Mouse (Mus musculus) myocyte (in vitro differentiated cells): Measurements from ENCODE around the gene Ugt1a6b. TPM values are rescaled to one million over a fixed set of nuclear protein-coding genes. Genes with fewer than 3 reads are reported as not detected.

ENCODE experiments used
- H3K27me3 ChIP-seq: one replicate; pipeline ENCODE4 v1.6.1; 2011; ENCODE audit not compliant: control insufficient read depth, insufficient read depth, insufficient read length
- H3K36me3 ChIP-seq: one replicate; pipeline ENCODE4 v1.6.1; 2011; ENCODE audit not compliant: control insufficient read depth, insufficient read depth
- H3K4me2 ChIP-seq: one replicate; pipeline ENCODE4 v1.6.1; 2011; ENCODE audit warnings: low read depth, control low read depth
- H3K4me3 ChIP-seq: one replicate; pipeline ENCODE4 v1.5.1; 2011; ENCODE audit warnings: mild to moderate bottlenecking, control low read depth, moderate library complexity
- H3K79me2 ChIP-seq: one replicate; pipeline ENCODE4 v1.6.1; 2011; ENCODE audit not compliant: control insufficient read depth, insufficient read depth
- H3ac ChIP-seq: one replicate; pipeline ENCODE4 v1.6.1; 2011; ENCODE audit not compliant: control insufficient read depth, insufficient read length
- CEBPB ChIP-seq: IDR thresholded peaks from 2 replicates; pipeline ENCODE4 v1.6.1; 2011; ENCODE audit warnings: mild to moderate bottlenecking, moderate library complexity; ENCODE audit not compliant: poor library complexity, insufficient read depth, severe bottlenecking
- E2F4 ChIP-seq: IDR thresholded peaks from one replicate; pipeline ENCODE4 v1.6.1; 2011; ENCODE audit warnings: mild to moderate bottlenecking, control low read depth, moderate library complexity; ENCODE audit not compliant: insufficient read depth
- MAX ChIP-seq: IDR thresholded peaks from one replicate; pipeline ENCODE4 v1.6.1; 2011; ENCODE audit warnings: low read depth, mild to moderate bottlenecking, control low read depth
- MYOD1 ChIP-seq, 3 experiments: IDR thresholded peaks; one replicate each; pipeline ENCODE4 v1.6.1; 2011; ENCODE audit warnings: control low read depth in 2 of 3, low read depth in 2 of 3, mild to moderate bottlenecking in 2 of 3, moderate library complexity in 1 of 3; ENCODE audit not compliant: insufficient read length in 2 of 3, control insufficient read depth in 1 of 3
- MYOG ChIP-seq, 3 experiments: IDR thresholded peaks; one replicate each; pipeline ENCODE4 v1.6.1; 2011; ENCODE audit warnings: control low read depth in 2 of 3, low read depth in 2 of 3, mild to moderate bottlenecking in 2 of 3; ENCODE audit not compliant: insufficient read length in 2 of 3, control insufficient read depth in 1 of 3, insufficient read depth in 1 of 3
- POLR2A ChIP-seq: IDR thresholded peaks from one replicate; pipeline ENCODE4 v1.6.1; 2011; ENCODE audit warnings: low read depth, mild to moderate bottlenecking, control low read depth, moderate library complexity; ENCODE audit not compliant: insufficient read length
- POLR2AphosphoS2 ChIP-seq: IDR thresholded peaks from one replicate; pipeline ENCODE4 v1.6.1; 2011; ENCODE audit warnings: low read depth, control low read depth; ENCODE audit not compliant: insufficient read length
- REST ChIP-seq: IDR thresholded peaks from one replicate; pipeline ENCODE4 v1.6.1; 2011; ENCODE audit warnings: mild to moderate bottlenecking, control low read depth, moderate library complexity; ENCODE audit not compliant: insufficient read depth, insufficient read length
- SRF ChIP-seq: IDR thresholded peaks from one replicate; pipeline ENCODE4 v1.6.1; 2011; ENCODE audit warnings: low read depth; ENCODE audit not compliant: control insufficient read depth, insufficient read length
- TCF12 ChIP-seq: IDR thresholded peaks from one replicate; pipeline ENCODE4 v1.6.1; 2011; ENCODE audit warnings: mild to moderate bottlenecking, control low read depth; ENCODE audit not compliant: poor library complexity, insufficient read depth, severe bottlenecking
- TCF3 ChIP-seq: IDR thresholded peaks from one replicate; pipeline ENCODE4 v1.6.1; 2011; ENCODE audit warnings: low read depth, control low read depth; ENCODE audit not compliant: insufficient read length
- USF1 ChIP-seq: IDR thresholded peaks from one replicate; pipeline ENCODE4 v1.6.1; 2011; ENCODE audit warnings: low read depth, mild to moderate bottlenecking, control low read depth, moderate library complexity
- polyA plus RNA-seq: library from polyadenylated mRNA; unstranded; fragments of >200 nt; fragmentation: generic; extraction: Trizol; gene quantifications from one replicate; pipeline ENCODE4 v1.2.1, GENCODE M21; 2012; ENCODE audit warnings: missing spikeins

Gene Ugt1a6b
- polyA plus RNA-seq, 1 experiment = 0.04 TPM

DNA sequence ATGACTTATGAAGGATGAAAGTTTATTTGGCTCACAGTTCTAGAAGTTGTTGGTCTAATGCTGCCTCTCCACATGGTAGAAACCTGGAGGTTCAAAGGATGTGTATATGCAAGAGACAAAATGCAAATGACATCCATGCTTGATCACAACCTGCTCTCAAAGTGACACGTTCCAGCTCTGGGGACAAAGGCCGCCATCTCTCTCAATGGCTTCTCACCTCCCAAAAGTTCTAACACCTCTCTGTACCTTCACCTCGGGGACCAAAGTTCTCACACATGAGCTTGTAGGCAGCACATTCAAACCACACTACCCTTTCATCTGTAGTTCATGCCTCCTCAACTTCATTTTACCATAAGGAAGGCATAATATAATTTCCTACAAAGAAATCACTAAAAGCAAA lies 114.5 kb downstream of the Ugt1a6b start:
- Histone ChIP-seq H3K79me2 (no peaks in the 10 kb centered on the region), H3K27me3 (no peaks in the 10 kb centered on the region), H3ac (no peak overlapping the region), H3K4me3 (no peak overlapping the region), H3K36me3 (no peaks in the 10 kb centered on the region), H3K4me2 (no peak overlapping the region)
- TF ChIP-seq E2F4 = no peak
- TF ChIP-seq POLR2AphosphoS2 = no peak
- no peak for TF ChIP-seq TCF12
- TF ChIP-seq REST = no peak
- no peak for TF ChIP-seq POLR2A

GRCm38 (mm10) chr1:88218051-88218450 lies 115.0 kb downstream of the Ugt1a6b start:
- no peaks in the 10 kb centered on the region for H3K79me2 ChIP-seq
- no peak overlapping the region for H3K4me2 ChIP-seq
- no peaks in the 10 kb centered on the region for H3K36me3 ChIP-seq
- no peaks in the 10 kb centered on the region for H3K27me3 ChIP-seq
- TF ChIP-seq CEBPB = no peak
- no peak for TF ChIP-seq REST
- no peak for TF ChIP-seq USF1
- no peak for TF ChIP-seq MAX
- TF ChIP-seq TCF3 = no peak
- TF ChIP-seq POLR2A = no peak
- TF ChIP-seq SRF = no peak
- no peak for TF ChIP-seq TCF12
- no peak for TF ChIP-seq MYOG (IDR thresholded peaks at IDR 0.05; ENCODE audit: control insufficient read depth in 1 of 3, insufficient read depth in 1 of 3, insufficient read length in 2 of 3, low read depth in 2 of 3)
- TF ChIP-seq MYOD1 (IDR thresholded peaks at IDR 0.05; ENCODE audit: control insufficient read depth in 1 of 3, insufficient read length in 2 of 3, low read depth in 2 of 3) = no peak
- no peak for TF ChIP-seq E2F4
- TF ChIP-seq POLR2AphosphoS2 = no peak
- H3K4me3 ChIP-seq = no peak overlapping the region
- no peak overlapping the region for H3ac ChIP-seq

GRCm38 (mm10) chr1:88218591-88218990 lies 115.5 kb downstream of the Ugt1a6b start:
- H3K4me2 ChIP-seq = no peak overlapping the region
- no peaks in the 10 kb centered on the region for H3K36me3 ChIP-seq
- H3K4me3 ChIP-seq = no peak overlapping the region
- no peaks in the 10 kb centered on the region for H3K79me2 ChIP-seq
- H3K27me3 ChIP-seq = no peaks in the 10 kb centered on the region
- TF ChIP-seq MYOG (IDR thresholded peaks at IDR 0.05; ENCODE audit: control insufficient read depth in 1 of 3, insufficient read depth in 1 of 3, insufficient read length in 2 of 3, low read depth in 2 of 3) (no peak), REST (no peak), MAX (no peak), POLR2AphosphoS2 (no peak), MYOD1 (IDR thresholded peaks at IDR 0.05; ENCODE audit: control insufficient read depth in 1 of 3, insufficient read length in 2 of 3, low read depth in 2 of 3) (no peak), SRF (no peak), E2F4 (no peak), CEBPB (no peak), POLR2A (no peak), USF1 (no peak), TCF12 (no peak), TCF3 (no peak)
- no peak overlapping the region for H3ac ChIP-seq

GRCm38 (mm10) chr1:88219054-88219453 lies 116.0 kb downstream of the Ugt1a6b start:
- TF ChIP-seq CEBPB (no peak), TCF12 (no peak), USF1 (no peak), MYOG (IDR thresholded peaks at IDR 0.05; ENCODE audit: control insufficient read depth in 1 of 3, insufficient read depth in 1 of 3, insufficient read length in 2 of 3, low read depth in 2 of 3) (no peak), POLR2AphosphoS2 (no peak), MAX (no peak), MYOD1 (IDR thresholded peaks at IDR 0.05; ENCODE audit: control insufficient read depth in 1 of 3, insufficient read length in 2 of 3, low read depth in 2 of 3) (no peak), POLR2A (no peak), TCF3 (no peak), SRF (no peak), REST (no peak), E2F4 (no peak)
- no peaks in the 10 kb centered on the region for H3K79me2 ChIP-seq
- H3ac ChIP-seq = no peak overlapping the region
- H3K4me3 ChIP-seq = no peak overlapping the region
- no peaks in the 10 kb centered on the region for H3K27me3 ChIP-seq
- no peaks in the 10 kb centered on the region for H3K36me3 ChIP-seq
- no peak overlapping the region for H3K4me2 ChIP-seq

DNA sequence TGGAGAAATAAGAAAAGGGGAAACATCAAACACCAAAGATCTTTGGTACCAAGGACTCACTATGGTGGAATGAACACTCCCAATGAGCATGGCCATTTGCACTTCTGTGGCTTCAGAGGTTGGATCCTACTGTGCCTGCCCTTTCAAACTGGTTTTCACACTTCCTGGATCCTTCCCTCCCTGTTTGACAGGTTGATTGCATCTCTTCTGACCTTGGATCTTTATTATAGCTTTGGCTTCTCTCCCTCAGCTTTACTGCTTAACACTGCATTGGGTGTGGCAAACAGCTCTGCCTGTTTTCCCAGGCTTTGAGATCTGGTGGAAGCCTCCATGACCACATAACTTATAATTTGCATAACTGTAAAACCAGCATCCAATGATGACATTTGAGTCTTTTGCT lies 117.3 kb downstream of the Ugt1a6b start:
- Histone ChIP-seq H3K79me2 (no peaks in the 10 kb centered on the region), H3K27me3 (no peaks in the 10 kb centered on the region), H3K36me3 (no peaks in the 10 kb centered on the region), H3K4me2 (no peak overlapping the region), H3K4me3 (no peak overlapping the region), H3ac (no peak overlapping the region)
- TF ChIP-seq POLR2A = no peak
- no peak for TF ChIP-seq MAX
- no peak for TF ChIP-seq TCF12
- TF ChIP-seq TCF3 = no peak
- no peak for TF ChIP-seq SRF
- TF ChIP-seq USF1 = no peak
- TF ChIP-seq CEBPB = no peak
- TF ChIP-seq E2F4 = no peak
- TF ChIP-seq POLR2AphosphoS2 = no peak
